Mouse (Mus musculus) brain, adult 10 weeks (tissue): ENCODE data around the gene Adad2. TPM values are rescaled to one million over a fixed set of nuclear protein-coding genes. Genes with fewer than 3 reads are reported as not detected.

Experiments
- polyA plus RNA-seq: library from polyadenylated mRNA; stranded (reverse); fragments of 350-450 nt; fragmentation: Illumina TruSeq; extraction: RNeasy Lipid Tissue Mini Kit (QIAGEN cat#74804); gene quantifications from one replicate; pipeline ENCODE4 v1.2.3, GENCODE M21; 2015; ENCODE audit warnings: low read depth, low replicate concordance

Gene Adad2
- polyA plus RNA-seq: 0.31 TPM

GRCm38 (mm10) chr8:119612471-119612870, at the start of gene Adad2:
Adad2 (plus strand) TSS chr8:119612747.

DNA sequence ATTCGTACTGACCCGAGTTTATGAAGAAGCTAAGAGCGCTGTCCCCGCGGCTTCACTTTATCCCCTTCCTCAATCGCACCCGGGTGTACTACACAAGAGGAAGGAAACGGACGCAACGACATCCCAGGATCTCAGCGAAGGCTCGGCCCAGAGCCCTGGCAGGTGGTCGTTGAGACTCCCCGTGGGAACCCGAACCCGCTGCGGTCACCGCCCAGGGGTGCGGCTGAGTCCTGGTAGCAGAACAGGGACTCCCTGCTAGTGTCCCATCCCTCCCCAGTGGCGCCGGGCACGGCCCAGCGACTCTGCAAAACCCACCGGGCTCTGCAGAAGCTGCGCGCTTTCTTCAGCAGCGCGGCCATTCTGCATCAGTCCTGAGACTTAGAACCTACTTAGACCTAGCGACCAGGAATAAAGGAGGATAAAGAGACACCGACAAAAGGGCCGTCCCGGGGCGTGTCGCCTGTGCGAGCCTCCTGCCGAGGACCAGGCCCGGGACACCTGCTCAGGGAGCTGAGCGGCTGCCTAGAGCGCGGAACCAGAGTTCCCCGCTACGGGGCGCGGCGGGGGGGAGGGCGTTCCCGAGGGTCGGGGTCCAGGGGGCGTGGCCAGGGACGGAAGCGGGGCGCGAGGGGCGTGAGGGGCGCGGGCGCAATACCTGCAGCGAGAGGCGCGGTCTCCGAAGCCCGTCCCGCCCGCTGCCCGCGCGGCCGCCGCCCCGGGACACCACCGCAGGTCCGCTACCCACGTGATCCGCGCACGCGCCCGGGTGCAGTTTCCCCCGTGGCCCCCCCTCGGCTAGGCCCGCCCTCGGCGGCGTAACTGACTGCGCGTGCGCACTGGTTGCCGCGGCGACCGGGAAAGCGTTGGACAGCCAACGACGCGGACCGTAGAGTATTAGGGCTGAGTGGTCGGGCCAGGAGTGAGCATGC, 37.8 kb upstream of the Adad2 start, which contains the start of the genes Hsdl1 and Dnaaf1:
Gene Hsdl1 (minus strand): TSS at position 747 of the 929 bp plus-strand sequence.
Gene Dnaaf1 (plus strand): TSS at position 799 of the 929 bp plus-strand sequence.

GRCm38 (mm10) chr8:119604996-119605395, 7.6 kb upstream of the Adad2 start, which contains the start of gene Taf1c:
Taf1c (minus strand) TSS chr8:119605222.

GRCm38 (mm10) chr8:119635378-119635777, 22.8 kb downstream of the Adad2 start, which contains the start of gene Kcng4:
Kcng4 (minus strand) TSS chr8:119635680.

Other genes starting within 250 kb of the Adad2 start
- 26.3 TPM for gene Mlycd, start 217.9 kb upstream of the Adad2 start, polyA plus RNA-seq
- 0.76 TPM for gene Osgin1, start 178.6 kb upstream of the Adad2 start, polyA plus RNA-seq
- gene Necab2, start 166.0 kb upstream of the Adad2 start, polyA plus RNA-seq: 70.0 TPM
- not detected for gene Slc38a8, start 111.0 kb upstream of the Adad2 start, polyA plus RNA-seq
- gene Mbtps1, start 54.0 kb upstream of the Adad2 start, polyA plus RNA-seq: 54.4 TPM
- 35.0 TPM for gene Hsdl1, start 37.6 kb upstream of the Adad2 start, polyA plus RNA-seq
- 0.30 TPM for gene Dnaaf1, start 37.5 kb upstream of the Adad2 start, polyA plus RNA-seq
- 8.3 TPM for gene Taf1c, start 7.5 kb upstream of the Adad2 start, polyA plus RNA-seq
- gene Kcng4, start 22.9 kb downstream of the Adad2 start, polyA plus RNA-seq: 8.4 TPM
- gene Wfdc1, start 53.6 kb downstream of the Adad2 start, polyA plus RNA-seq: 13.4 TPM
- gene Atp2c2, start 87.3 kb downstream of the Adad2 start, polyA plus RNA-seq: 0.61 TPM
- 9.2 TPM for gene Tldc1, start 165.7 kb downstream of the Adad2 start, polyA plus RNA-seq
- gene Cotl1, start 227.8 kb downstream of the Adad2 start, polyA plus RNA-seq: 74.6 TPM
- 6.1 TPM for gene Klhl36, start 249.5 kb downstream of the Adad2 start, polyA plus RNA-seq